Mouse (Mus musculus): ENCODE results near the gene Zbtb46.

GRCm38 (mm10) chr2:181471246-181471645 is 12.0 kb upstream of the Zbtb46 start:
- TF ChIP-seq POLR2A (IDR thresholded peaks at IDR 0.05; ENCODE audit: borderline replicate concordance, low read depth, low read length) (no peak), CTCF (IDR thresholded peaks at IDR 0.05; ENCODE audit: low read depth, low read length) (no peak)
